Mouse (Mus musculus) cerebellum, adult 9-10 months (tissue): ENCODE measurements around the gene Hc.

Source experiments
- DNase-seq: peaks from one replicate; pipeline ENCODE4 v3.0.0; 2022

Gene Hc

DNA sequence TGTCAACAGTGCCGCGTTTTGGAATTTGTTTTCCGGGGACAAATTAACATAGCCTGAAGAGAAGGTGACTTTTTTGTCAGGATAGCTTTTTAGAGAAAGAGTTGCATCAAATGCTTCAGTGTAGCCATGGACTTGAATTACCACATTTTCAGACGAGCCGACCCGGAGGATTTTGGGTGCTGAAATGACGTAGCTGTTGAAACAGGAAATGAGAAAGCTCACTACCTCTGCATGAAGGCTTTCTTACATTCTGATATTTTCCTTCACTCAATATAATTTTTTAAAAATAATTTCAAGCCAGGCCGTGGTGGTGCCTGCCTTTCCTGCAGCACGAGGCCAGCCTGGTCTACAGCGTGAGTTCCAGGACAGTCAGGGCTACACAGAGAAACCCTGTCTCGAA, 4.0 kb downstream of the Hc start:
- no peak for DNase-seq

GRCm38 (mm10) chr2:35048851-35049250, 12.4 kb downstream of the Hc start:
- DNase-seq = no peak

- DNase-seq = peak; percentile 10
Measured at GRCm38 (mm10) chr2:35044956-35045355, 16.3 kb downstream of the Hc start.

- no peak for DNase-seq
Measured at GRCm38 (mm10) chr2:35038580-35039375, 22.5 kb downstream of the Hc start.

GRCm38 (mm10) chr2:35024646-35025154, 36.5 kb downstream of the Hc start:
- no peak for DNase-seq

- DNase-seq = no peak
Measured at GRCm38 (mm10) chr2:35021806-35022205, 39.4 kb downstream of the Hc start.

- DNase-seq = no peak
Measured at GRCm38 (mm10) chr2:35015861-35016260, 45.4 kb downstream of the Hc start.

DNA sequence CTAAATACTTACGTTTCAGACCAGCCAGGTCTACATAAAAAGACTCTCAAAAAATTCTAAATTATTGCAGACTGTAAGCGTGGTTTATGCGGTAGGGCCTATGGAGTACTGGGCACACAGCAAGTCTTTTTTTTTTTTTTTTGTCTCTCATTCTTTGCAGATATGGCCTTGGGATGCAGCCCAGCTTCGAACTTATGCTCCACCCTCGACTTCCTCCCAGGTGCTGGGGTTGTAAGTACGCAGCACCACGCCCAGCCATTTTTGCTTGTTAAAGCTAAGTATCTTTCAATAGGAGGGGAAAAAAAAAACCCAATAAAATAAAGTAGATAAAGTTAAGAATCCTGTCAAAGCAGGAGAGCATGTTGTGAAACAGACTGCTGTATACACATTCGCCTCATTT, 49.6 kb downstream of the Hc start:
- DNase-seq = no peak

DNA sequence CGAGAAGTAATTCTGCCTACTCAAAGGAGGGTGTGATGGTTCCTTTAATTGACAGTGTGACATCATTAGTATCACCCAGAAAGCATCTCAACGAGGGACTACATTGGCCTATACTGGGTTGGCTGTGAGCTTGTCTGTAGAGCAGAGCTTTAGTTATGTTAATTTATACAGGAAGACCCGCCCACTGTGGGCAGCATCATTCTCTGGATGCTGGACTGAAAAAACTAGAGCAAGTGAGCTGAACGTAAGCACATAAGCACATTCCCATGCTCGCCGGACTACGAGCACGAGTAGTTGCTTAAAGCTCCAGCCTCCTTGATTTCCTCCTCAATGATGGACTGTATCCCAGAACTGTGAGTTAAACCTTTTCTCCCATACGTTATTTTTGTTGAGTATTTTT, 62.3 kb downstream of the Hc start:
- DNase-seq = no peak

GRCm38 (mm10) chr2:34996506-34996905, 64.7 kb downstream of the Hc start:
- no peak for DNase-seq

- DNase-seq = no peak
Measured at GRCm38 (mm10) chr2:34993696-34994356, 67.4 kb downstream of the Hc start.

DNA sequence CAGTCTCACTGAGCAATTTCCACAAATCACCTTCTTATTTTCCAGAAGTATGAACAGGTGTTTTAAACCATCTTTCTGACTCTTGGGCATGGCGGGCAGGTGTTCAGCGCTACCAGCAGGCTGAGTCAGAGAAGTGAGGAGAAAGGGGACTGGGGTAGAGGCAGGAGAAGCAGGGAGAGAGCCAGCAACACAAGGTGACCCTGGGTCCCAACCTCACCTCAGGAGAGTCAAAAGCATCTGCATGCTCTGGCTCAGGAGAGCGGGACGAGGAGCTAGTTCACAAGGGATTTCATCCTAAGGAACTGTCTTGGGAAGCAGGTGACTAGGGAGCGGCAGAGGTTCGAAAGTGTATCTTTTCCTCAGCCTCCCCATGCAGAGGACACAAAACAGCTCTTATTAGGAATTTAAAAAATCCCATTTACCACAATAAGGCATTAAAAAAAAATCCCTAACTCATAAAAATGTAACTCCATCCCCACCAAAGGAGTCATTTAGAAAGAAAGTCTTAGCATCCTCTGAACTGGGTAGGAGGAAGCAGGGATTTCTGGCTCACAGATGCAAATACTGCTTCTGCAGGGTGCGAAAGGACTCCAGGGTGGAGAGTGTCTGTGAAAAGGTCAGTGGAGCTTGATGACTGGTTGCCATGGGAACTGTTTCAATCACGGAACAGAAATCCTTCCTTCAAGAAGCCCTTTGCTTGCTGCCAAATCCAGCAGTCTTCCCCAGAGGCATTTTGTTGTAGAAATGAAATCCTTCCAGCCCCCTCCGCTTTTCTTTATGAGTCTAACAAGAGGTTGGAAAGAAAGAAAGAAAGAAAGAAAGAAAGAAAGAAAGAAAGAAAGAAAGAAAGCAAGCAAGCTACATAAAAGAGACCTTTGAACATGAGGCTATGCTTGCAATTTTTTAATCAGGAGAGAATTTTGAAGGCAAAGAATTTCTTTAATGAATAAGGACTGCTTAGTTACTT, 68.2 kb downstream of the Hc start:
- peak; percentile 22 for DNase-seq

- DNase-seq = no peak
Measured at GRCm38 (mm10) chr2:34991966-34992365, 69.3 kb downstream of the Hc start.

DNA sequence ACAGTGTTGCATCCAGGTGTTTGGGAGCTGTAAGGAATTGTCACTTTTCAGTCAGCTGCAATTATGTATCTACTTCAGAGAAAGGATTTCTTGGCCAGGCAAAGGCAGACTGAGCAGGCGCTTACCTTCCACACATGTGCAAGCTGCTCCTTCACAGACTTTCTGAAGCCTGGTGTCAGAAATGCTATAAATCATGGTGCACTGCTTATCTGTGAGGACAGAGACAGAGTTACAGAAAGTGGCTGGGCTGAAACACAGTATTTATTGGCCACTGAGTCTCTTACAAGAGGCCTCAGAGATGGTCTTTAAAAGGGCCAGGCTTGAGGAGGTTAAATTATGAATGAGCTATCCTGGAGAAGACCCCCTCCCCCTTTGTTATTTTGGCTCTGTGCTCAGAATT, 71.5 kb downstream of the Hc start:
- no peak for DNase-seq

DNA sequence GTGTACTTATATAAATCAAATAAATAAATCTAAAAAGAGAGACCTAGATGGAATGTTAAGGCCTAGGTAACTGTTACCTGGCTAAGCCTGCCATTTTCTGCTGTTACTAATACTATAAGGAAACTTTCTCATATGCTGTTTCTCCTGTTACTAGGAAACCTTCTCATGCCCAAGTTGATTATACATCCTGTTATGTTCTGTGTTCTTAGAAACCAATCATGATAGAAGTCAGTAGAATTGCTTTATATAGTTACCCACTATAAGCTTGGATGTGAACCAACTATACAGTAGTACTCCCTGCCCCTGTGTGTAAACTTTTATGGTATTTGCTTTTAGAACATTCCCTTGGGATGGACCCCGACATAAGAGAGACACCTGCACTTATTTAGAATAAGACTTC, 73.6 kb downstream of the Hc start:
- no peak for DNase-seq

DNA sequence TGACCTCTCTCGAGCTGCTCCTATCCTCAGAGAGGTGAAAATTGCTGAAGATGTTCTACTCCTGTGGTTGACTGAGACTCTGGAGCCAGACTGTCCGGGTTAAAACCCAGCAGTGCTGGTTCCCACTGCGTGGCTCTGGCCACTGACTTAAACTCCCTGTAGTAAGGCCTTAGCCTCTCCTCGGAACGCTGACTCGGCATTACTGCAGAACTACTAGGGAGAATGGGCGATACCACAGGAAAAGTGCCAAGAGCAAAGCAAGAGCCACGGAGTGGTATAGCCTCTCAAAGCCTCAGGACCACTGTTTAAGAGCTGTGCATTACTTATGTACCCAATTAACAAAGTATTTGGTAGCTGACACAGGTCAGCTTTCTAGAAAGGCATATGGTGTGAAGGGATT, 76.4 kb downstream of the Hc start:
- no peak for DNase-seq

DNA sequence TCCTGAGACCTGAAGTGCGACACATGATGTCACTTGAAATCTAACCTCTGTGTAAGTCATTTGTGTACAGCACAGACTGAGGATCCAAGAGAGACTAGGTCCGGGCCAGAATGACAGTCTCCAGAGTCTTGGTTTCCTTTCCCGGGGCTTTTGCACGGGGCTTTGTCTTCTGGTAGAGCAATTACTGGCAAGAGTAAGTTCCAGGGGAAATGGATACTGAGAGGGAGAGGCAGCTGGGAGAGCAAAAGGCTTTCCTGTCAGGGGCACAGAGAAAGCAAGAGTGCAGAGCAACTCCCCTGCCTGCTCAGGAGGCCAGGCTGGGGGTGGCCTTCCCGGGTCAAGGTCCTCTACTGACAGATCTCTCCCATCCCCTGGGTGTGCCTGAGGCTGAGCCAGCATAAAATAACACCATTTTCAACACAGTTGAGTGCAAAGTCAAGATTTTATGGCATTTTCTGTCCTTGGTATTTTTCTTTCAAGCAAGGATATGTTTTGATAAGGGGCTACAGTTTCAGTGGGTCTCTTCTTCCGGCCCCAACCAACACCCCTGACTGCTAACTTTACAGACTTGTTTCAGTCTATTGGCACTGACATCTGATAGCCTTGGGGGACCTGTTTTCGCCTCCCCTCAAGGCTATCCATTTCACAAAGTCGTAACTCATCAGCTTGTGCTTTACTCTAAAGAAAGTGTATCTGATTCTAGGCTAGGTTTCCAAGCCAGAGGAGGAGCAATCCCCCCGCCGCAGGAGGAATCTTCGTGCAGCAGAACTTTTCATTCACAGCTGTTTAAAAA, 78.1 kb downstream of the Hc start:
- DNase-seq = no peak

GRCm38 (mm10) chr2:34982096-34982724, 79.0 kb downstream of the Hc start:
- DNase-seq = no peak

- DNase-seq = no peak
Measured at GRCm38 (mm10) chr2:34979459-34980011, 81.7 kb downstream of the Hc start.

GRCm38 (mm10) chr2:34978226-34978625, 83.0 kb downstream of the Hc start:
- no peak for DNase-seq

DNA sequence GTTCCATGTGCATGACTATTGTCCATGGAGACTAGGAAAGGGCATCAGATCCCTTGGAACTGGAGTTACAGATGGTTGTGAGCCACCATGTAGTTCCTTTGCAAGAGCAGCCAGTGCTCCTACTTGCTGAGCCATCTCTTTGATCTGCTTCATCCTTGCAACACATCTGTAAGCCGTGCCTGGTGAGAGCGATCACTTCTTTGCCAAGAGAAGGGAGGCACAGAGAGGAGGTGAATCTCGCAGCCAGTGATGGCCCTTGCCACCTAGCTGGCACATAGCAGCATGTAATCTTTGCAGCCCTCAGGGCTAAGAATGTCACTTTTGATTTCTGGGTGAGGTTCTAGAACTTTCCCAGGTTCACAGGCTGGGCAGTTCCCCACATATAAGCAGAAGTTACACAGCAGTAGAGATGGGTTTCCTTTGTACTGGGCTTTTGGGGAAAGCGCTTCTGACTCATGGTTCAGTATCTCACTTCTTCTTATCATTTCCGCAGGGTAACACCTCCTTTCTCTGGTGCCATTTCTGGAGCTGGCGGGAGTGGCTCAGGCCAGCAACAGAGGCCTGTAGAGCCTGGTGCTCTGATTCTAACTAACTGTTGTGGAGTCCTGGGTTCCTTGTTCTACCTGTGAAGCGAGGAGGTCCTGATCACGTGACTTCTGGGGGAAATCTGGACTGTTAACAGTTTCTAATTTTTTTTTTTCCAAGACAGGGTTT, 84.1 kb downstream of the Hc start:
- DNase-seq = no peak
